Mouse (Mus musculus) MEL (cell line): ENCODE measurements at regions not wholly inside any gene's neighbourhood (a gene's known extent, or its start where the extent isn't known, plus 50 kb on each side); places are given as distances from the start of the nearest gene placed in this dataset.

Experiments
- CTCF ChIP-seq, 3 experiments: IDR thresholded peaks in 2 of 3; conservative IDR thresholded peaks in 1 of 3; 2 replicates each; pipeline ENCODE4 v1.5.1; 2011 to 2012; ENCODE audit warnings: low read length in 3 of 3, low read depth in 2 of 3, mild to moderate bottlenecking in 2 of 3, improper control_type of control experiment in 1 of 3, inconsistent platforms in 1 of 3, mixed read lengths in 1 of 3, moderate library complexity in 1 of 3; ENCODE audit not compliant: control insufficient read depth in 1 of 3, insufficient read depth in 1 of 3, poor library complexity in 1 of 3, severe bottlenecking in 1 of 3
- EP300 ChIP-seq, 2 experiments: IDR thresholded peaks; 2 replicates each; pipeline ENCODE4 v1.6.1; 2011; ENCODE audit warnings: improper control_type of control experiment in 2 of 2, low read length in 2 of 2, low read depth in 1 of 2, mild to moderate bottlenecking in 1 of 2
- GATA1 ChIP-seq: IDR thresholded peaks from 2 replicates; pipeline ENCODE4 v1.6.1; 2011; ENCODE audit warnings: low read depth, low read length, improper control_type of control experiment
- MAX ChIP-seq: IDR thresholded peaks from 2 replicates; pipeline ENCODE4 v1.6.1; 2011; ENCODE audit warnings: low read length, improper control_type of control experiment
- MXI1 ChIP-seq: IDR thresholded peaks from 2 replicates; pipeline ENCODE4 v1.6.1; 2011; ENCODE audit warnings: mild to moderate bottlenecking, low read depth, low read length, improper control_type of control experiment
- NRF1 ChIP-seq: IDR thresholded peaks from 2 replicates; pipeline ENCODE4 v1.6.1; 2014; ENCODE audit warnings: low read depth, mild to moderate bottlenecking, inconsistent platforms, low read length, improper control_type of control experiment, moderate library complexity; ENCODE audit not compliant: poor library complexity, insufficient read depth, severe bottlenecking
- POLR2A ChIP-seq, 2 experiments: IDR thresholded peaks; 2 replicates each; pipeline ENCODE4 v1.6.1; 2011 to 2012; ENCODE audit warnings: low read length in 2 of 2, mild to moderate bottlenecking in 2 of 2, control low read depth in 1 of 2, improper control_type of control experiment in 1 of 2, low read depth in 1 of 2, moderate library complexity in 1 of 2; ENCODE audit not compliant: control insufficient read depth in 1 of 2, insufficient read depth in 1 of 2, poor library complexity in 1 of 2
- POLR2AphosphoS2 ChIP-seq: IDR thresholded peaks from 2 replicates; pipeline ENCODE4 v1.6.1; 2011; ENCODE audit warnings: low read length, improper control_type of control experiment
- POLR2AphosphoS5 ChIP-seq: IDR thresholded peaks from 2 replicates; pipeline ENCODE4 v1.6.1; 2012; ENCODE audit warnings: low read depth, borderline replicate concordance, mild to moderate bottlenecking, inconsistent platforms, low read length, moderate library complexity, mixed read lengths
- USF2 ChIP-seq, 2 experiments: IDR thresholded peaks; 2 replicates each; pipeline ENCODE4 v1.6.1; 2011 to 2012; ENCODE audit warnings: improper control_type of control experiment in 2 of 2, low read length in 2 of 2, borderline replicate concordance in 1 of 2, inconsistent platforms in 1 of 2, low read depth in 1 of 2, mild to moderate bottlenecking in 1 of 2; ENCODE audit not compliant: insufficient read depth in 1 of 2
- ZC3H11A ChIP-seq: IDR thresholded peaks from 2 replicates; pipeline ENCODE4 v1.6.1; 2012; ENCODE audit warnings: low read depth, mild to moderate bottlenecking, inconsistent platforms, low read length, improper control_type of control experiment
- ZNF384 ChIP-seq: IDR thresholded peaks from 2 replicates; pipeline ENCODE4 v1.6.1; 2012; ENCODE audit warnings: low read depth, mild to moderate bottlenecking, inconsistent platforms, low read length, improper control_type of control experiment

DNA sequence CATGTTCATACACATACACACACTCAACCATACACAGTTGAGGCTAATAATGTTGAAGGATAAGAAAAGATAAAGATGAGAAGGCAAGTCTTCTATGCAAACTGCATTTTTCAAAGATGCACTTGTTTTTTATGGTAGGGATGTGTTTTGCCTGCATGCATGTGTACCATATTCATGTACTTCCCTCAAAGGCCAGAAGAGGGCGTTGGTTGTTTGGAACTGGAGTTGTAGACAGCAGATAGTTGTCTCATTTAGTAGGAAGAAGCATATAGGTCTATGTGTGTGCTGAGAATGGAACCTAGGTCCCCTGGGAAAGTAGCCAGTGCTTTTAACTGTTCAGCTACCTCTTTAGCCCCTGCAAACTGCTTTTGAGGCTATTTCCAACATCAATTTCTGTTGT lies 60.1 kb downstream of the Foxi3 start:
- TF ChIP-seq CTCF (IDR thresholded peaks at IDR 0.05 in 2 of 3, conservative IDR thresholded peaks at IDR 0.05 in 1 of 3; ENCODE audit: control insufficient read depth in 1 of 3, insufficient read depth in 1 of 3, low read depth in 2 of 3, low read length in 3 of 3, poor library complexity in 1 of 3, severe bottlenecking in 1 of 3) (peak in 2 of 3 experiments; percentile 25 to 36; a peak in 4 of 6 replicates), NRF1 (no peak), ZNF384 (no peak), ZC3H11A (no peak), MXI1 (no peak), POLR2AphosphoS2 (no peak), POLR2A (IDR thresholded peaks at IDR 0.05; ENCODE audit: control insufficient read depth in 1 of 2, insufficient read depth in 1 of 2, low read depth in 1 of 2, low read length in 2 of 2, poor library complexity in 1 of 2) (no peak), GATA1 (no peak), POLR2AphosphoS5 (no peak), MAX (no peak), EP300 (IDR thresholded peaks at IDR 0.05; ENCODE audit: low read depth in 1 of 2, low read length in 2 of 2) (no peak), USF2 (IDR thresholded peaks at IDR 0.05; ENCODE audit: borderline replicate concordance in 1 of 2, insufficient read depth in 1 of 2, low read depth in 1 of 2, low read length in 2 of 2) (no peak)
